Mouse (Mus musculus) spleen, postnatal 14 days (tissue): ENCODE data around the gene Eef1a2.

Source experiments
- DNase-seq, 2 experiments: peaks; one replicate each; pipeline ENCODE4 v3.0.0; 2021 to 2022; ENCODE audit warnings: low spot score in 2 of 2

Eef1a2 gene

DNA sequence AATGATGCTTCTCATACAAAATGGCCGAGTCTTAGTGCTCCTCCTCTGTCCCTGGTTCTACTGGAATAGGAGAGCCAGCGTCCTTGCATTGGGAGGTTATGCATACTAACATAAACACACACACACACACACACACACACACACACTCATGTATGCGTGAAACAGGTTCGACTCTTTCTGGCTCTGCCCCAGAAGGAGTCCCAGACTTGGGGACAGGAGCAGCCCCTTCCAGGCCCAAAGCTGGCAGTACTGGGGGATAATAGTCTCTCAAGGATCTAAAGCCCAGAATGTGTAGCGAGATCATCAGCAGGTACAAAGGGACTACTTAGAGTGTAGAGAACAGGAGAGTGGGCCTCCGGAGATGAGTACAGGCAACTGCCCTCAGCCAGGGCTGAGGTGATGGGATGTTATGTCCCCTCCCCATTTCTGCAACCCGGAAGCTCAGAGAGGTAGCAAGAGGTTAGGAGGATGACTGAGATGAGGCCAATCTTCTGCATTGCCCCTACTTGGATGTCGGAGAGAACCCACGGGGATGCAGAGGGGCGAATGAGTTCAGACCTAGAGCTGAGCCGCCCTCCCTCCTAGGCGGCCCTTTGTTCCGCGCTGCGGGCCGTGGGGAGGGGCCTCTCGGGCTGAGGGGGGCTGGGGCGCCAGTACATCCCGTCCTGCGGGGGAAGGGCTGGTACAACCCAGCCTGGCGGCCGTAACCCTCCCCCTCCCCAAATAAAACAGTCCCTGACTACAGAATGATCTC, 22.8 kb downstream of the Eef1a2 start:
- DNase-seq = no peak

- DNase-seq = no peak
These were observed 26.6 kb downstream of the Eef1a2 start for GRCm38 (mm10) chr2:181130245-181130644.

GRCm38 (mm10) chr2:181128963-181129362, 27.9 kb downstream of the Eef1a2 start:
- DNase-seq = no peak

DNA sequence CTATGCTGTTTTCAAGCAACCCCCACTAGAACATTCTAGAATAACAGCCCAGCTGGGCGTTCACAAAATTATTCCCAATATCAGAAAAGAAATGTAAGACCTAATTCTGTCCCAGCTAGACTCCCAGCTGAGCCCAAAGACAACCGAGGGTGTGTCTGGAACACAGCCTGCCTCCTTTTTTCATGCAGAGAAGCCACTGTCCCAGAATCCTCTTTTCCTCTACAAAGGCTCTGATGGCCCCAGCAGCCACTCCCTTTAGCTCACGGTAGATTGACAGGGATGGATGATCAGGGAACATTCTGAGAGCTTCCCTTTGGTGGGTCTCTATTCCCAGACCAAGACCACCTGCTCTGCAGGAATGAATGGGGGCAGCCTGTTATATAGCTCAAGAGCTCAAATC, 29.0 kb downstream of the Eef1a2 start:
- no peak for DNase-seq

DNA sequence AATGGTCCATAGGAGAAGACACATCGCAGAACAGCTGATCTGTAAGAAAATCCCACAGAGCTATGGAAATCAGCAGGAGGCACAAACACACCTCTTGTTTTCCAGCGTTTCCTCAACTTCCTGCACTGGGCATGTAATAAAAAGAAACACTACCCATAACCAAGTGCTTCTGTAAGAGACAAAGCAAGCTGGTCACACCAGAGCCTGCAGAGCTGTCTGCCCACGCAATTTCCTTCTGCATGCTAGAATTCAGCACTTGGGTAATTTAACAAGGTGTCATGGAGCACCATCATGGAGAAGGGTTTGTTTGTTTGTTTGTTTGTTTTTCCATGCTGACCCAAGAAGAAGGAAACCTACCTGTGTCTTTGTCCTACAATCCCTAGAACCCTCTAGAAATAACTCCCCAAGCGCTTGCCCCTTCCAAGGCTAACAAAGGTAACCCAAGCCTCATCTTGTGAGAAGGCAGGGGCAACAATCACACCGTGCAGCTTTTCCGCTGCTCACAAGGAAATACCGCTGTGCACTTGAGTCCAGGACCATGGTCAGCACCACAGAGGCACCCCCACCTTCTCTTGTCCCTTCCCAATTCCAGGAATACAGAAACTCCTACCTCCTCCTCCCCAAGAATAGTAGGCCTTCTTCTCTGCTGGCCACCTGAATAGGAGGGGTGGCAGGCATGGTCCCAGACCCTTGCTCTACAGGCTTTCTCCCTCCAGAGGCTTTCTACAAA, 30.9 kb downstream of the Eef1a2 start:
- DNase-seq = no peak

- no peak for DNase-seq
These were observed 34.2 kb downstream of the Eef1a2 start for GRCm38 (mm10) chr2:181122642-181123041.

GRCm38 (mm10) chr2:181120922-181121449, 35.8 kb downstream of the Eef1a2 start:
- DNase-seq = no peak

DNA sequence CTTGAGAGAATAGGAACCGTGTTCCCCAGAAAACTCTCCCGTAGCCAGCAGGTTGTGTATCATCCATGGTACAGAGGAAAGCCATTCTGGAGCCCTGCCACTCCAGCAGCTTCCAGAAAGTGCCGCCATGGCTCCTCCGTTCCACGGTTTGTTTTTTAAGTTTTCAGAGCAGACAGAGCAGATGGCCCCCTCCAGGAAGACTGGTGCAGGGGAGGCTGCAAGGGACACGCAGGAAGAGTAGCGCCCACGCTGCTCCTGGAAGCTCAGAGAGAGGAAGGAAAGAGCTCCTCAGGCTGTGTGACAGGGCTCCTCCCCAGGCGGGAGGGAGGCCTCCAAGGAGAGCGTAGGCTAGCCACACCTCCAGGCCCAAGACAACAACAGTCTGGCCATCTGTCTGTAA, 36.9 kb downstream of the Eef1a2 start:
- no peak for DNase-seq

GRCm38 (mm10) chr2:181116436-181116835, 40.4 kb downstream of the Eef1a2 start:
- no peak for DNase-seq

- DNase-seq = no peak
These were observed 41.4 kb downstream of the Eef1a2 start for GRCm38 (mm10) chr2:181115367-181115766.

GRCm38 (mm10) chr2:181113762-181114361, 43.0 kb downstream of the Eef1a2 start:
- DNase-seq = no peak

DNA sequence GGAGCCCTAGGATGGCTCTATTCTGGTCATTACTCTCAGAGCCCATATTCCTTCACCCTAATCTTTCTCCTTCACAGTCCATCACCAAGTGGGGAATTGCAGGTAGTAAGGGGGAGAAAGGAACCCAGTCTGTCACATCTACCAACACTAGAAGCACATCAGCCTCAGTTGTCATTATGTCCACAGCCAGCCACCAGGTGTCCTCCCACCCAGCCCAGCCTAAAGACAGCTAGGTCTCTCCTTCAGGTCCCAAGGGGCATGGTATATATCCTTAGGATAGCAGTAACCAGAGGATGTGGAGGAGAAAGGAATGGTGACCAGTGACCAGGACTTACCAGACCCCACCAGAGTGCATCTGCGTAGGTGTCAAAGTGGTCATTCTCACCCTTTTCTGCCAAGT, 45.1 kb downstream of the Eef1a2 start:
- no peak for DNase-seq

DNA sequence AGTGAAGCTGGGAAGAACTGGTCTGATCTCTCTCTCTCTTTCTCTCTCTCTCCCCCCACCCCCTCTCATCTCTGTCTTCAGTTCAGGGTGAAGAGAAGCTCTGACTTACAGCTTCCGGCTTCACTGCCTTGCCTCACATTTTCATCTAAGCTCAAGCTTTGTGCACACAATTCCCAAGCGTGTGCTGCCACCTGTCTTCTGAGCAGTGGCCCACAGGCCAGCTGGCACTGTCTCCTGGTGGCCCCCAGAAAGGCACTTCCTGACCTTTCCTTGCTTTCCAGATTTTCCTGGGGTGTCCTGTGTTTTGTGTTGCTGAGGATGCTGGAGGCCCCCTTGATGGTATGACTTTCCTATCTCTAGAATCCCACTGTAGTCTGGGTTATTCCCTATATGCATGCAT, 52.7 kb downstream of the Eef1a2 start:
- DNase-seq = no peak

- DNase-seq = no peak
These were observed 54.7 kb downstream of the Eef1a2 start for GRCm38 (mm10) chr2:181102161-181102560.

GRCm38 (mm10) chr2:181101626-181102025, 55.2 kb downstream of the Eef1a2 start:
- no peak for DNase-seq

- no peak for DNase-seq
These were observed 56.7 kb downstream of the Eef1a2 start for GRCm38 (mm10) chr2:181100087-181100486.
